Mouse (Mus musculus) right cerebral cortex, adult 2 months (tissue): ENCODE measurements at regions not wholly inside any gene's neighbourhood (a gene's known extent, or its start where the extent isn't known, plus 50 kb on each side); places are given as distances from the start of the nearest gene placed in this dataset.
A peak's percentile ranks its signal among the peaks of the same experiment; 100 is the strongest.

ENCODE experiments used
- DNase-seq, 2 experiments: peaks; one replicate each; pipeline ENCODE4 v3.0.0; 2021 to 2022; ENCODE audit warnings: low spot score in 2 of 2

DNA sequence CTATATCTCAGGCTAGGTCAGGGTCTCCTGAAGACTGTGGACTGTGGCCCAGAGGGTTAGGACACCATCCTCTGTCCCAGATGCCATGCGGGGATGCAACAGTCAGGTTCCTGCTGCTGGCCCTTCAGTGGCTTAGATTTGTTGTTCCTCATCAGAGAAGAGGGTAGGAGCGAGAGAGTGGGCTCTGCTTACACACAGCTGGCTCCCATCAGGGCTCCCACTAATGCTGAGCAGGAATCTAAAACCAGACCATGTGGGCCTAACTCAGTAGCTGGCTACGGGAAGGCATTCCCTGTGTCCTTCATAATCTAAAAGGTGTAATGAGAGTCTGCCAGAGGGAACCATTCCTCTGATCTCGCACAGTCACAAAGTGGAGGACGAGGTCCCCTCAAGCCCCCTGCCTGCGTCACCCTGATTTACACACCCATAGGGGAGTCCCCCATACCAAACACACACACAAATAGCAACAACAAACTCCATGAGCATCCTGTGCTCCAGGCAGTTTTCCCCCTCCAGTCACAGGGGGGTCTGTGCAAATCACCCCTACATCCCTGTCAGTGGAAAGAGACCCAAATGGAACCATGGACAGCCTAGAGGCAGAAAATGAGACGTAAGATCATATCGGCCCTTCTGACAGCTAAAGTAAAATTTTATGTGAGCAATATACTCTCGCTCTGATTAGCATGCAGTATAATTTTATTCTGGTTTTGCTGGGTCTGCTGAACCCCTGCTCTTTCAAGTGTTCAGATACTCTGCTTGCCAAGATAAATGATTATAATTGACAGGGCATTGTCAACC, 234.8 kb downstream of the 3110018I06Rik start:
- no peak for DNase-seq

DNA sequence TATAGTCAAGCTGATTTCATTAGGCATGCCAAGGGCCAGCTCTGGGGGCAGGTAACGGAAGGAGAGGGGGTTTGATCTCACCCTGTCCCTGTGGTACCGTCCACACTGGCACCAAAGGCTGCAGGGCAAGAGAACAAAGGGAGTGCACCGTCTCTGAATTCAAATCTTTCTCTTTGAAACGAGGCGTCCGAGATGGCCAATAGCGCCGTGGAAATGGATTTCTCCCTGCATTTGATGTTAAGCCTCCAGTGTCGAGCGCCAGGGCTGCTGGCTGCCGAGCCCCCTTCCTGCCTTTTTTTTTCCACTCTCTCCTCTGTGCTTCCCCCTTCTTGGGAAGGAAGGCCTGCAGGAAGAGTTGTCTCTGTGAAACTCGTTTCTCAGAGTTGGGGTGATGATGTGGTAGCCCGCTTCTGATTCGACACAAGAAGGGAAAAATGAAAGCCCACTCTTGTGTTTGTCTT, 235.5 kb downstream of the 3110018I06Rik start:
- DNase-seq, result no peak

DNA sequence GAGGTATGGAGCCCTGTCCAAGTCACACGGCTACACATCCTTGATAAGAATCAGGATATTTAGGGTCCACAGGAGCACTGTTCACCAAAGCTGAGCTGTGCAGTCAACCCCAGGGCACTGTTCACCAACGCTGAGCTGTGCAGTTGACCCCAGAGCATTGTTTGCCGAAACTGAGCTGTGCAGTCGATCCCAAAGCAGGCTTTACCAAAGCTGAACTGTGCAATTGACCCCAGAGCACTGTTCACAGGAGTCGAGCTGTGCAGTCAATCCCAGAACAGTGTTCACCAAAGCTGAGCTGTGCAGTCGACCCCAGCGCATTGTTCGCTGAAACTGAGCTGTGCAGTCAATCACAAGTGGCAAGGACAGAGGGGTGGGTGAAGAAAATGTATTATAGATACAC, 236.0 kb downstream of the 3110018I06Rik start:
- no peak for DNase-seq

DNA sequence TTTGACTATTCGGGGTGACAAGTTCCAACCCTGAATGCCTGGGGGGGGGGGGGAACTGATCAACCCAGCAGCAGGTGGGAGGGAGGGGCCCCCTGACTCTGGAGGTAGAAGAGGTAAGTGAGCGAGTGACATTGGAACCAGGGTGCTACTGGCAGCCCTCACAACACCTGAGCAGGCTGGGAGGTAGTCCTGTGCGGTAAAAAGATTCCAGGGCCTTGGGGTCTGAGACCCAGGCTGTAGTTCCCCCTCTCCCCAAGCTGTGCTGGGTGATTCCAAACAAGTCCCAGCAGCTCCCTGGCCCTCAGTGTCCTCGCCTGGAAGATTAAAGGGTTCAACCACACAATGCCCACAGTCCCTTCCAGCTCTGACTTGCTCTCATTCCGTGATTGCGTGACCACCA, 240.4 kb downstream of the 3110018I06Rik start:
- DNase-seq, result no peak

DNA sequence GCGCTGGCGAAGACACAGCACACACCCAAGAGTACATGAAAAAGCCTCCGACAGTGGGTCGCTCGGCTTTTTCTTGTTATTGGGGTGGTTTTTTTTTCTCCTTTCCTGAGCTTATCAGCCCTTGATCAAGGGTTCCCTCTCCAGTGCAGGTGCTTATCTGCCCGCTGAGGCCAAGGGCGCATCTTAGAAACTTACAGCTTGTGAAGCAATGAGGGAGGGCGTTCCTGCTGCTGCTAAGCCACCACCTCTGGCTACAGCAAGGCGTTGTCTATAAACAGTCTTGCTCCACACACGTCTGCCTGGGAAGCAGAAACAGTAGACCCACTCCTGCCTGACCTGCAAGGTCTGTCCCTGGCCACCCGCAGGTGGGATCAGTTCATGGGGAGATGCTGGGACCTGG, 240.9 kb downstream of the 3110018I06Rik start:
- DNase-seq, result no peak

DNA sequence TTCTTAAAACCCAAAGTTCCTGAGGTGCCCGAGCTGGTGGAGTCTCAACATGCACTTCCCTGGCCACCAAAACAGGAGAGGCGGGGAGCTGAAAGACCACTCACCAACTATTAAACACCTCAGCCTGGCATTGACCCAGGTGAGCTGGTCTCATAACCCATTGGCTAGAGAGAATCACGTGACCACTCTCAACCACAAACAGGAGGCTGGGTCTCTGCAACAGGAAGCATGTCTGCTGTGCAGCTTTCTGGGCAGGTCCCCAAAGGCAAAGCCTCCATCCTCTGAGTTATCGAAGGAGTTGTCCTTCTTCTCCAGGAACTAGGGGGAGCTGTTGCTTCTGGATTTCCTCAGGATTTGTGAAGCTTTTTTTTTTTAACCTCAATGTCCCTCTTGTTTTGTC, 242.5 kb downstream of the 3110018I06Rik start:
- no peak for DNase-seq

DNA sequence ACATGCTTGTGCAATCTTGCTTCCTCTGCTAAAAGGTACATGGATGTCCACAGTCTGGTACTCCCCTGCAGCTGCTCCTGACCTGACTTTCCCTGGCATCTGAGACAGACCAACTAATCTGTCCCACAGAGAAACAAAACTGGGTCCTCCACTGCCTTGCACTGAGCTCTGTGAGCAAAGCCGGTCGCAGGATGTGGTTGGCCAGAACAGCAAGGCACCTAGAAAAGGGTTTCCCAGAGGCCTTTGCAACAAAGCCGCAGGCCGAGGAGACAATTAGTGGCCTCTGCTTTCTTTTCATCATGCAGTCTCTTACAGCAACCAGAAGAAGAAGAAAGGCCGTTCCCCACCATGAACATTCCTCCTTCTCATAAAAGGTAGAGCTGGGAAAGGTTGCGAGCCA, 246.1 kb downstream of the 3110018I06Rik start:
- no peak for DNase-seq

DNA sequence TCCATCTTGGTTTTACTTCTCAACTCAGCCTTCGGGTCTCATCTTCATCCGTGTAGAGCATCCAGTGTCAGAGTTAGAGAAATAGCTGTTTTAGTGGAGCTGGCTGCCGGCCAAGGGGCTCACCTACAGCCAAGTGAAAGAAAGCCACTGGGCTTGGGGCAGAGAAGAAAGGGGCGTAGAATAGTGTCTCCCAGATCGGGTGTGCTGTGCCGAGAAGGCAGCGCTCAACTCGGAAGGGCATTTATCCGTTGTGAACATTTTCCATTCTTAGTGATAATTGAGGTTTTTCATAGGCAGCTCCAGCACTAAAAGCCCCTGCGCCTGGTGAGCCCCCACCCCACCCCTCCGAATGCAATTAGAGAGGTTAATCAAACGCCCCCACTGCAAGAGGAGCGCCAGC, 254.2 kb downstream of the 3110018I06Rik start:
- no peak for DNase-seq

DNA sequence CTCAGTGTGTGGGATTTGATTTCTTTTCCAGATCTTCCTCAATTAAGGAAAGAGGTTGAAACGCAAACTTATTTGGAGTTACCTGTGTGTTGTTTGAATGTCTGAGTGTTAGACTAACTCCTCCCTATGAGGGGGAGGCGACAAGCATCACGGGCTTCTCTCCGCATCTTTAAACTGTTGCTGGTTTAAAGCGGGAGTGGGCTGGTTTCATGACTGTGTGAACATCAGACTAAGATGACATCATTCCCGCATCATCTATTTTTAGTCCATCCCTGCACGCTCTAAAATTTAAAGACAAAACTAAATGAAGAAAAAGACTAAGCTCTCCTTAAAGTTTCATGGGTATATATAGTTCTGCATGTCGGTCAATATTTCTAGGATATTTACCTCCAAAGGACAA, 256.4 kb downstream of the 3110018I06Rik start:
- peak in 1 of 2 experiments; percentile 37 for DNase-seq

DNA sequence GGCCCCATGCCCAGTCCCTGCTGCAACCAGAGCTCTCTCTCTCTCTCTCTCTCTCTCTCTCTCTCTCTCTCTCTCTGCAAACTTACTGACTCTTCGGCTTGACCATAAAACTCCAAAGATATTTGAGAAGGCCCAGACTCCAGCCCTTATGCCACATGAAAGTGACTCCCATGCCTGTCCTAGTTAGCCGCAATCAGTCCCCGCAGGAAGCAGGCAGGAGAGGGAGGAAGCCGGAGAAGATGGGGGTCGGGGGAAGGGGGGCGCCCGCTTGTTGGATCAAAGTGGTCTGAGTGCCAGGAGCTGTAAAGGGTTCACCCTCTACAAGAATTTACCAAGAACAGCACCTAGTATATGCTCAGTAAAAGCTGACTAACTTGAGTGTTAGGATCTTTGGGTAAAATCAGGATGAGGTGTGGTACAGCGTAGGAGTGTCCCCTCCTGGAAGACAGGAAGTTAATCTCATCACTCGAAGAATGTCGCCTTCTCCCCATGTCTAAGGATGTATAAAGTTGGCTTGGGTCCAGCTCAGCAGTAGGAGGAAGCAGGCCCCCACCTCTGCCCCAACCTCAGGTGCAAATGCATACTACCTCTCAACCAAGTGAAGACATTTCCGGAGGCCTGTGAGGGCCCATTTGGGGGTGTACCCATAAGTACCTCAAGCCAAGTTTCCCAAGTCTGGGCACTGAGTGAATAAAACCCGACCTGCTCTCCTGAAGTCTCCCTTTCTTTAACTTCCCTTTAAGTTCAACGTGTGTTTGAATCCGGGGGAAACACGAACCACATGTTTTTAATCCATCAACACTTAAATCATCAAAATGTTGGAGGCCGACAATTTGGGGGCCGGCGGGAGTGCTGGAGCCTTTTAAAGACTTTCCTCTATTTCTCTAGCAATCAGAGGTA, 254.7 kb downstream of the Bcl11b start:
- DNase-seq, result no peak

DNA sequence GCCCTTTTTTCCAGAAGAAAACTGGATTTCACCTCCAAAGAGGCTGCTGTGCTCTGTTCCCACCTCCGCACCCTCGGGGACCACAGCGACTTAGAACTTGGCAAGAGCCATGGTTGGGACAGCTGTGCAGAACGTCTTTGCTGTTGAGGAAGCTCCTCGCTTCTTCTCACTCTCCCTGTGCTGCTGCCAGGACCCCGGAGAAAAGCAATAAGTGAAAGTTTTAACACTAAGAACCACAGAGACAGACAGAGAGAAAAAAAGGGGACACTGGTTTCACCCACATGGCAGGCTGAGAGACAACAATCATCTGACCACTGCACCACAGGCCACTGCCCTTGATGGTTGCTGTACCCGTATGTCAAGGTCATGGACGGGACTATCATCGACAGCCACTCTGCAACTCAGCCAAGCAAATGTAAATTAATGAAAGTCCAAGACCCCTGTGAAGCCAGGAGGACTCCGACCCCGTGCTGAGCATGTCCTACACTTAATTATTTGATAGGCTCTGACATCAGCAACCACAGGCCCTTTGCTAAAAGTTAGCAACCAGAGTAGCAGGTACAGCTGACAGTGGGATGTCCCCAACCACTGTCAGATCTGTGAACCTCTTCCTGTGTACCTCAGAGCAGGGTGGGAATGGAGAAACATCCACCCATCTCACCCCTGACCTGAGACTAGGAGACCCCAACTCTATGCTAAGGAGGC, 253.9 kb downstream of the Bcl11b start:
- DNase-seq, result peak in 1 of 2 experiments; percentile 10

DNA sequence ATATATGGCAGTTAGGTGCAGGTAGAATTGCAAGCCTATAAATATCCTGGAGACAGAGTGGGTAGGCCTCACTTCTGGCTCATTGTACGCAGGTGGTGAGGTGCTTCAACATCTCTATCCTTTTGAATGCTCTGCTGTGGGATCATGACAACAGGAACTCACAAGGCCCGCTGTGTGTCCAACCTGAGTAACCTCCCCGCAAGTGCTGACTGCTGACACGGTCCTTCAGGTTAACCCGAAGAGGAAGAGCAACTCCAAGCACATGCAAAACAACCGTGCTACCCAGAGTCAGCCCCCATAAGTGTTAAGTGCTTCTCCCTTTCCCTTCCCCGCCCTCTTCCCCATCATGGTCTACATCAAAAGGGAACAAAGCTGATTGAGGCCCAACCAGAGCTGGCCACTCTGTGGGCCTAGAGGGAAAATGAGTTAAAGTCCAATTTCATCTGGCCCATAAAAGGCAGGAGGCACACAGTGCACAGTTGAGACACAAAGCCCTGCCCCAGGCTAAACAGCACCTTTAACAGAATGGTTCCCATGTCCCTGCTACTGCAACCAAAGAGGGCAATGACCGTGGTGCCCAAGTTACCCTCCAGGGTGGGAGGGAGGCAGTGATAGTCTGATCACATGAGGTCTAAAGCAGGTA, 253.0 kb downstream of the Bcl11b start:
- DNase-seq, result no peak

DNA sequence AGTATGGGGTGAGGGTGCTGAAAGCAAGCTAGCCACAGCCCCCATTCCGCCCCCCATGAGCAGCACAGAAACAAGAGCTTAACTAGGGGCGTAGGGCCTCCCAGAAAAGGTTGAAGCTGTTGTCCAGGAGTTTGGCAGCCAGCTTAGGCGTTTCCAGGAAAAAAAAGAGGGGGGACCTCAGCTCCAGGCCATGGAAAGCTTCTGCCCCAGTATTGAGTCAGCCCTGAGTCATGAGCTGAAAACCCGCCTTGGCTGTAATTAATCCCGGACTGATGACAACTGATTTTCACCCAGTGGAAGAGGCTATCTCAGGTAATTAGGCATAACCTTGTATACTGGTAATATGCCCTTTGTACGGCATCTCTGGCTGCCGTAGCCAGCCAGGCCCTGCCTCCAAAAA, 251.3 kb downstream of the Bcl11b start:
- no peak for DNase-seq

DNA sequence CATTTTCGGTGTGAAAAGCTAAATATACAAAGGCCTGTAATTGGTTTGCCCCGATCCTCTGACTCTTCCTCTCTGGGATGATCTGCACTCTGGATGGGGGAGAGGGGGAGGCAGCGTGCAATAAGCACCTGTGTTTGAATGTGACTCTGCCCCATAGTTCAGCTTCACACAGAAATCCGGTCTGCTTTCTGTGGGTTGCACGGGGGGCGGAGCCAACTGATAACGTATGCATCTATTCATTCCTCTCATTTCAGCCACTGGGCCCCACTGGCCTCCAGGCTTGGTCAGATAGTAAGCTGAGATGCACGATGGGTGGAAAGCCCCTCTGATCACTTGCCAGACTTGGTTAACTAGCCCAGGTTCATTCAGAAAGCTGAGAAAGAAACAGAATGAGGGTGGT, 250.8 kb downstream of the Bcl11b start:
- no peak for DNase-seq

DNA sequence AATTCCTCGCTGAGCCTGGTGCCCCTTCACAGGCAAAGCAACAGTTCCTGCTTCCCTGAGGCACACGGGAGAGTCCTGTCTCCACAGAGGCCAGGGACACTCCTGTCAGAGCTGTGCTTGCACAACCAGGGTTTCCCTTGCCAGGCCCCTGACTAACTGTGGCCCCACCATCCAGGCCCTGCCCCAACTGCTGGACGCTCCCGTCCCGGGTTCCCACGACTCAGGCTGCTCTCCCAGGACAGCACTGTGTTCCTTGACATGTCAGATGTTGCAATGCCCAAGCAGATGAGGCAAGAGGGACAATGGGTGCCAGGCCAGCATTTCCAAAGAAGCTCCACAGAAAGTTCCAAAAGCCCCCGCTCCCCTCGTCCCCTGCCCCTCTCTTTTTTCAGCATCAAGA, 250.4 kb downstream of the Bcl11b start:
- no peak for DNase-seq

DNA sequence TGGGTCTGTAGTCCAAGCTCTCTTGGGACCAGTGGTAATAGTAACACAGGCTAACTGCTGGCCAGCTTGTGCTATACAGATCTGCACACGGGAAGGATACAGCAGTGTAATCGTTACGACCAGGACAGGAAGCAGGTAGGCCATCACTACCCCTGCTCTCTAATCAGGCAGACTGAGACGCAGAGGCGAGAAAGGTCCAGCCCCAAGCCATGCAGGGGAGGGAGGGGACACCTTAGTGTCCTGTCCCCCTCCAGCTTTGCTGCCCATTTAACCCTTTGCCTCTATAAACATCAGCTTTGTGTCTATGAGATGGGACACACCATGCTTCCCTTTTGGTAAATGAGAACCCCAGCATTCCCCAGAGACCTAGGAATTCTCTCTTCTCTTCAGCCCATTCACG, 249.9 kb downstream of the Bcl11b start:
- DNase-seq, result no peak

DNA sequence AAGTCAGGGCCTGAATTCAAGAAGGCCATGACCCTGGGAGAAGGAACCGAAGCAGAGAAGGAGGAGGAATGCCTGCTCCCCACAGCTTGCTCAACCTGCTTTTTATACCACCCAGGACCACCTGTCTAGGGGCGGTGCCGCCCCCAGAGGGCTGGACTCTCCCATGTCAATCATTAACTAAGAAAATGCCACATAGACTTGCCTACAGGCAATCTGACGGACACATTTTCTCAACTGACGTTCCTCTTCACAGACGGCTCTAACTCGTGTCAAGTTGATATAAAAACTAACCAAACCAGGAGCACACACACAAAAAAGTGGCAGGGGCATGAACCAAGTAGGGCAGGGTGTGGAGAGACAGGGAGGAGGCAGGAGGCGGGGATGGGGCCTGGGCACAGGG, 248.5 kb downstream of the Bcl11b start:
- DNase-seq, result no peak

DNA sequence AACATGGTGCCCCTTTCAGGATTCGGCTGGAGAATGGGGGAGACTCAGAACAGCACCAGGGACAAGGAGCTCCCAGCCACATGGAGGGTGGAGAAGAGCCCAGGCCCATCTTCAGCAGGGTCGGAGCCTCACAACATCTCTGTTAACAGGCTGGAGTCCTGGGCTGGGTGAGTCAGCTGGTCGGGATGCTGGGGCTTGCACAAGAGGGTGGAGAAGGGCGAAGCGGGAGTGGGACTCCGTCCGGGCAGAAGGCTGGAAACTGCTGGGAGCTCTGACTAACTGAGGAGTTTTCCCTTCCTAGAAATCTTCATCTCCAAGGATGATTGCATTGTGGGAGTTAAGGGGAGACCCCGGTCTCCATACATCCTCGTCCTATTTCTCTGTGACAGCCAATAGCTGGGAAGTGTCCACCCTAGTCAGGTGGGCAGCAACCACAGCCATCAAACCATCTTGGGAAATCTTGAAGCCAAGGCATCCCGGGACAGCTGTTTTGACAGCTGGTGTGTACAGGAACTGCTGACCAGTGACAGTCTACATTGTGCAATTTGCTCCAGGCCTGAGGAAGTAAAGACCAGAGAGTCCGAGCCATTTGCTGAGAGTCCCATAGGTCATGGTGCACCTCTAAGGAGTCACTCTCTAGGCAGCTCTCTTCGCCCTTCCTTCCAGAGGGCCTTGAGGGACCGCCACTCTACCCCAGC, 247.4 kb downstream of the Bcl11b start:
- DNase-seq, result no peak

DNA sequence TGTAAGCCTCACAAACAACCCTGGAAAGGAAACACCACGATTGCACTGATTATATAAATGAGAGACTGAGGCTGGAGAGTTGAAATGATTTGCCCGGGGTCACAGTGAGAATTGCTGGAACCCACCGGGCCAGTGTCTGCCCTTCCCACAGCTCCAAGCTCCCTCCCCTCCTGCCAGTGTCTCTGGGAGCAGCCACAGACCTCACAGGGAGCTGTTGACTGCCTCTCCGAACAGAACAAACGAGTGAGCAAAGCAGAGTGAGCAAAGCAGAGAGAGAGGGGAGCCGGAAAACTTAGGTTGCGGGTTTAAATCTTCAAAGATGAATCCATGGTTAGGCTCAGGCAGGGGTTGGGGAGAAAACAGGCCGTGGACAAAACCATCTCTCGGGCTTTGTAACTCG, 246.2 kb downstream of the Bcl11b start:
- DNase-seq, result no peak

DNA sequence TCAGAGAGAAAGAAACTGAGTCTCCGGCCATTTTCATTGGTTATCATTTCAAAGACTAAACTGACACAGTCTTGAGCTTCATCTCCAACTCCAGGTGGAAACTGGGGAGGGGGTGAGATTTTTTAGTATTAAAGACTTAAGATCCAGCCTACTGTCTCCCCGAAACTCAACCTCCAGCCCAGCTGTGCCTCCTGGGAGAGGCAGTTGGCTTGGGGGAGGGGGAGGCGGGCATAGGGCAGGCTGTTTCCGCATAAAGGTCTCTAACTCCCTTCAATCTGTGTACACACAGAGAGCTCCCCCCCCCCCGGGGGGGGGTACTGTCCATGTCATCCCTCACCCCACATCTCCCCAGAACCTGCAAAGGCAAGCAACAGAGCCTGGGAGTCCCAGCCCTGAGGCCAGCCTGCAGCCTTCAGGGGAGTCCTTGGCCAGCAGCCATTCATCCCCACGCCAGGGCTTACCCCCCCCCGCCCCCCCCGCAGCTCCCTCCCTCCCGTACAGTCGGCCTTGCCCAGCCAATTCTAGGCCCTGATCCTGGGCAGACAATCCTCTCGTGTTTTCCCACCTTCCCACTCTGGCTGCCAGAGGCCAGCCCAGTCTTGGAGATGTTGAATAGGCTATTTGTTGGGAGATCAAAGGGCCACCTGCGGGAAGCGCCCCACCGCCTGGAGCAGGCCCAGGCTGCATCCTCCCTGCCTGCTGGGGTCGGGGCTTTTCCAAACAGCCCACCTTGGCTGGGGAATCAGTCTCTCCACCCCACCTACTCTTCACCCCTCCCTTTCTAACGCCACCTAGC, 245.2 kb downstream of the Bcl11b start:
- no peak for DNase-seq
